In the genomic region with DNA sequence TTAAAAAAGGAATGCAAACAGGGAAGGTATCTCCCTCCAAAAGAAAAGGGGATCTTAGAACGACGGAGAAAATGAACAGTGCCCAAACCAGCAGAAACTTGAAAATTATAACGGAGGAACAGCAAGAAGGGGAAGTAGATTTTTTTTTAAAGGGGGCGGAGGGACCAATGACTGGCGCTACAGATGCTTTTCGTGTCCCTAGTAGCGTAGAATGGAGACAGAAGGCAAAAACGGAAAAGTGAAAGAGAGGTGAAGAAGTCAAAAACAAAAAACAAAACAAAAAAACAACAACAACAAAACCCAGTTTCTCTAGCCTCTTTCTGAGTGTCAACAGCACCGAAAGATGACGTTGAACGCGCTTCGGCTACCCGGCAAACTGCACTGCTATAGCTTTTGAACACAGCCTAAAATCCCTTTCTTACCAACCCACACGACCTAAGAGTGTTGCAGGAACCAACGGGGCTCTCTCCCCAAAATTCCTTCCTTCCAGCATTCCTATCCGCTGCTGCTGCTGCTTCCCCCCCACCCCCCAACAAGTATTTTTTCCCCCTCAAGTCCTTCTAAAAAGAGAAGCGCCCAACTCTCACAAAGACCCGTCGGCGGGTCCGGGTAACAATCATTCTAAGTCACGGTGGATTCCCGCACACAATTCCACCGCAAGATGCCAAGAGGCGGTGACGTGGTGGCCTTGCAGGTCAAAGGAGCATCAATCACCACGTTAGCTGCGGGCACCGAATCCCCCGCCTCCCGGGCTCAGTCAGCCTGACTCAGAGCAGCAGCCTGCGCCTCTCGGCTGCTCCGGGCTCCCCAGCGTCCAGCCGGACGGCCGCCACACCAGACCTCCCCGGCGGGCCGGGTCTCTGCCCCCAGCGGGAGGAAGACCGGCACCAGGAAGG, we compare ENCODE assay signal across 8 mouse cellular contexts. TPM values are rescaled to one million over a fixed set of nuclear protein-coding genes. Genes with fewer than 3 reads are reported as not detected.
A peak's percentile ranks its signal among the peaks of the same experiment; 100 is the strongest.
DNase-seq lines count a peak whose midpoint lies in the region; ATAC-seq and TF ChIP-seq lines count a peak whose summit lies in the region.

No protein-coding gene starts in this region.

- peak; percentile 31 to 35 for DNase-seq in left cerebral cortex, postnatal 14 days (ENCODE audit: low spot score in 2 of 2)
- DNase-seq in left cerebral cortex, adult 8-10 months (ENCODE audit: low spot score in 2 of 2), result no peak
- peak; percentile 93 for DNase-seq in adrenal gland, postnatal 14 days
- peak; percentile 76 for DNase-seq in hindbrain, embryonic 11.5 days (ENCODE audit: low spot score)
- DNase-seq in liver, result peak; percentile 56
- DNase-seq in midbrain, postnatal 0 days (ENCODE audit: low spot score), result peak; percentile 49
- peak; percentile 57 for DNase-seq in testis, postnatal 14 days (ENCODE audit: low spot score)

- no peaks in the 10 kb centered on the region for H3K27me3 ChIP-seq in embryonic facial prominence, embryonic 15.5 days
- no peaks in the 10 kb centered on the region for H3K27me3 ChIP-seq in hindbrain, embryonic 11.5 days (ENCODE audit: control insufficient read depth, insufficient read depth, low read length)
- no peaks in the 10 kb centered on the region for H3K27me3 ChIP-seq in midbrain, postnatal 0 days (ENCODE audit: insufficient read depth, low read length)

- ATAC-seq in embryonic facial prominence, embryonic 15.5 days (ENCODE audit: insufficient number of reproducible peaks, low FRiP score, low TSS enrichment, low read depth), result no peak
- peak; percentile 77 for ATAC-seq in hindbrain, embryonic 11.5 days (ENCODE audit: low FRiP score)
- peak; percentile 33; the same call in 1 of the 2 replicates for ATAC-seq in midbrain, postnatal 0 days (ENCODE audit: low FRiP score)

- no peaks in the 10 kb centered on the region for H3K36me3 ChIP-seq in embryonic facial prominence, embryonic 15.5 days
- no peaks in the 10 kb centered on the region for H3K36me3 ChIP-seq in hindbrain, embryonic 11.5 days (ENCODE audit: control insufficient read depth, insufficient read depth, low read length)
- no peaks in the 10 kb centered on the region for H3K36me3 ChIP-seq in midbrain, postnatal 0 days (ENCODE audit: insufficient read depth, low read length)

- peak overlapping the region; percentile 77 for H3K4me2 ChIP-seq in embryonic facial prominence, embryonic 15.5 days (replicated peaks)
- peak overlapping the region; percentile 85 for H3K4me2 ChIP-seq in hindbrain, embryonic 11.5 days (replicated peaks; ENCODE audit: low read depth, low read length)
- peak overlapping the region; percentile 65 for H3K4me2 ChIP-seq in midbrain, postnatal 0 days (ENCODE audit: low read depth, low read length, poor library complexity, severe bottlenecking)

- under 1% methylated on average over 44 of the region's 44 CpGs for WGBS in embryonic facial prominence, embryonic 15.5 days
- WGBS in hindbrain, embryonic 11.5 days, result 1% methylated on average over 39 of the region's 44 CpGs
- WGBS in midbrain, postnatal 0 days, result under 1% methylated on average over 42 of the region's 44 CpGs

- H3K9ac ChIP-seq in embryonic facial prominence, embryonic 15.5 days, result peak overlapping the region; percentile 96
- H3K9ac ChIP-seq in hindbrain, embryonic 11.5 days (ENCODE audit: low read depth, low read length), result peak overlapping the region; percentile 98
- peak overlapping the region; percentile 97 for H3K9ac ChIP-seq in midbrain, postnatal 0 days (replicated peaks; ENCODE audit: low read length, poor library complexity, severe bottlenecking)

- intact Hi-C loops in left cerebral cortex, postnatal 14 days (cut with DNase I), result loop anchor here (2.0 kb wide), 1 partner anchor 59 kb away; no protein-coding TSS in a partner anchor

- no peaks in the 10 kb centered on the region for H3K9me3 ChIP-seq in embryonic facial prominence, embryonic 15.5 days (replicated peaks)
- H3K9me3 ChIP-seq in hindbrain, embryonic 11.5 days (ENCODE audit: control insufficient read depth, low read length), result no peaks in the 10 kb centered on the region
- no peaks in the 10 kb centered on the region for H3K9me3 ChIP-seq in midbrain, postnatal 0 days (ENCODE audit: low read length)

- TF ChIP-seq CTCF in midbrain, postnatal 0 days (IDR thresholded peaks at IDR 0.05), result no peak

- H3K4me3 ChIP-seq in embryonic facial prominence, embryonic 15.5 days (replicated peaks), result peak overlapping the region; percentile 96
- peak overlapping the region; percentile 98 for H3K4me3 ChIP-seq in hindbrain, embryonic 11.5 days (ENCODE audit: low read depth, low read length)
- peak overlapping the region; percentile 99 for H3K4me3 ChIP-seq in midbrain, postnatal 0 days (ENCODE audit: low read depth, low read length)

- H3K27ac ChIP-seq in embryonic facial prominence, embryonic 15.5 days (replicated peaks), result peak overlapping the region; percentile 92
- peak overlapping the region; percentile 95 for H3K27ac ChIP-seq in hindbrain, embryonic 11.5 days (ENCODE audit: low read depth, low read length)
- peak overlapping the region; percentile 96 for H3K27ac ChIP-seq in midbrain, postnatal 0 days (ENCODE audit: low read depth, low read length)

- H3K4me1 ChIP-seq in embryonic facial prominence, embryonic 15.5 days, result peaks cover 31% of the 10 kb centered on the region
- peaks cover 10% of the 10 kb centered on the region for H3K4me1 ChIP-seq in hindbrain, embryonic 11.5 days (replicated peaks; ENCODE audit: control insufficient read depth, insufficient read depth, low read length)
- H3K4me1 ChIP-seq in midbrain, postnatal 0 days (ENCODE audit: insufficient read depth, low read length), result peaks cover 5% of the 10 kb centered on the region; the same call in 1 of the 2 replicates

RNA-seq across cellular contexts. Expression of gene Grb2, which starts 0.8 kb away (rescaled TPM):
- total RNA-seq in left cerebral cortex, postnatal 14 days (2021), result 100 to 1,000 TPM; 183 to 190 TPM
- total RNA-seq in left cerebral cortex, adult 8-10 months (2022), result 100 to 1,000 TPM; 206 to 217 (median 212) TPM
- 103 and 108 TPM in 2 replicates for total RNA-seq in adrenal gland, postnatal 14 days (2021)
- polyA plus RNA-seq in embryonic facial prominence, embryonic 15.5 days (2015; fragmentation: Nextera tagmentation; extraction: Ambion mirVana), result 94.9 and 114 TPM in 2 replicates
- polyA plus RNA-seq in hindbrain, embryonic 11.5 days (2014; fragmentation: Nextera tagmentation; extraction: Ambion mirVana), result 76.7 and 79.2 TPM in 2 replicates
- total RNA-seq in midbrain, postnatal 0 days (2014; rRNA removed), result 85.8 and 87.0 TPM in 2 replicates
- polyA plus RNA-seq in midbrain, postnatal 0 days (2015; fragmentation: Nextera tagmentation; extraction: Ambion mirVana), result 153 and 158 TPM in 2 replicates

RNA-seq across cellular contexts. Expression of gene Tmem94, which starts 57.7 kb away (rescaled TPM):
- 10 to 100 TPM; 48.1 to 51.4 TPM for total RNA-seq in left cerebral cortex, postnatal 14 days (2021)
- 10 to 100 TPM; 58.1 to 66.3 (median 62.9) TPM for total RNA-seq in left cerebral cortex, adult 8-10 months (2022)
- total RNA-seq in adrenal gland, postnatal 14 days (2021), result 64.4 and 65.1 TPM in 2 replicates
- 24.2 and 25.0 TPM in 2 replicates for polyA plus RNA-seq in embryonic facial prominence, embryonic 15.5 days (2015; fragmentation: Nextera tagmentation; extraction: Ambion mirVana)
- 15.5 and 16.4 TPM in 2 replicates for polyA plus RNA-seq in hindbrain, embryonic 11.5 days (2014; fragmentation: Nextera tagmentation; extraction: Ambion mirVana)
- 26.5 and 32.7 TPM in 2 replicates for total RNA-seq in midbrain, postnatal 0 days (2014; rRNA removed)
- polyA plus RNA-seq in midbrain, postnatal 0 days (2015; fragmentation: Nextera tagmentation; extraction: Ambion mirVana), result 14.6 and 15.9 TPM in 2 replicates

Comparison
In these comparisons a context has a peak if more than half of its experiments do, and no peak if none do; other contexts are left out.
1. DNase-seq: peak in left cerebral cortex, postnatal 14 days (2 of 2), adrenal gland, postnatal 14 days (single experiment), hindbrain, embryonic 11.5 days (single experiment), liver (single experiment), midbrain, postnatal 0 days (single experiment) and testis, postnatal 14 days (single experiment); none in left cerebral cortex, adult 8-10 months (0 of 2).
2. Peak in every context shown above with its lines, with median percentiles within 50 percentile points of each other: H3K27ac ChIP-seq, H3K4me2 ChIP-seq, H3K4me3 ChIP-seq and H3K9ac ChIP-seq.